Mouse (Mus musculus): ENCODE results near the gene Gm42906.

GRCm38 (mm10) chr5:151117846-151118245 is 310.1 kb downstream of the Gm42906 start:
- TF ChIP-seq CTCF (IDR thresholded peaks at IDR 0.05; ENCODE audit: low read depth) (no peak), EP300 (IDR thresholded peaks at IDR 0.05; ENCODE audit: low read depth) (no peak)

All from liver, postnatal 0 days (tissue).